Mouse (Mus musculus): Measurements from ENCODE around the gene Dennd4c.

GRCm38 (mm10) chr4:86881178-86881577, 132.8 kb downstream of the Dennd4c start:
- TF ChIP-seq POLR2A (IDR thresholded peaks at IDR 0.05; ENCODE audit: borderline replicate concordance, low read depth, low read length) (no peak), CTCF (IDR thresholded peaks at IDR 0.05; ENCODE audit: low read depth, low read length) (no peak)

All from bone marrow macrophage, adult 2 months (primary cell).